Mouse (Mus musculus) midbrain, embryonic 12.5 days (tissue): Measurements from ENCODE around the gene Gm20075. TPM values are rescaled to one million over a fixed set of nuclear protein-coding genes. Genes with fewer than 3 reads are reported as not detected.

Experiments
- ATAC-seq: fragments of 200-750 bp; cut with Nextera tagmentation; 2 replicates; pipeline ENCODE4 v1.8.0; 2017; ENCODE audit warnings: low read depth, moderate TSS enrichment, moderate library complexity; ENCODE audit not compliant: low FRiP score
- H3K27ac ChIP-seq: fragments of 300-500 bp; sonication (generic); replicated peaks from 2 replicates; pipeline ENCODE4 v1.5.1; 2016; ENCODE audit warnings: mild to moderate bottlenecking
- H3K27me3 ChIP-seq: fragments of 300-500 bp; sonication (generic); 2 replicates; pipeline ENCODE4 v1.6.1; 2016; ENCODE audit warnings: mild to moderate bottlenecking
- H3K36me3 ChIP-seq: fragments of 300-500 bp; sonication (generic); 2 replicates; pipeline ENCODE4 v1.6.1; 2016
- H3K4me1 ChIP-seq: fragments of 300-500 bp; sonication (generic); 2 replicates; pipeline ENCODE4 v1.6.1; 2016
- H3K4me2 ChIP-seq: fragments of 300-500 bp; sonication (generic); replicated peaks from 2 replicates; pipeline ENCODE4 v1.6.1; 2016; ENCODE audit warnings: mild to moderate bottlenecking, moderate library complexity
- H3K4me3 ChIP-seq: fragments of 300-500 bp; sonication (generic); 2 replicates; pipeline ENCODE4 v1.5.1; 2016; ENCODE audit warnings: mild to moderate bottlenecking
- H3K9ac ChIP-seq: fragments of 300-500 bp; sonication (generic); replicated peaks from 2 replicates; pipeline ENCODE4 v1.6.1; 2016; ENCODE audit warnings: mild to moderate bottlenecking, moderate library complexity
- H3K9me3 ChIP-seq: fragments of 300-500 bp; sonication (generic); 2 replicates; pipeline ENCODE4 v1.6.1; 2016; ENCODE audit warnings: mild to moderate bottlenecking
- WGBS: fragments of 180-500 bp; shearing (Covaris S2); methylation state at CpG from one replicate; pipeline ENCODE4 v1.1.7; 2016; 5-methylcytosine and 5-hydroxymethylcytosine counted together
- polyA plus RNA-seq: library from polyadenylated mRNA; unstranded; fragments of >200 nt; fragmentation: Nextera tagmentation; extraction: Ambion mirVana; gene quantifications from 2 replicates; pipeline ENCODE4 v1.2.1, GENCODE M21; 2016

The Gm20075 gene
- polyA plus RNA-seq, 1 experiment from 2014 or later: 39.0 TPM

- Histone ChIP-seq H3K9me3 (no peaks in the 10 kb centered on the region), H3K36me3 (no peaks in the 10 kb centered on the region), H3K4me3 (no peak overlapping the region), H3K9ac (no peak overlapping the region), H3K4me2 (no peak overlapping the region), H3K27ac (no peak overlapping the region), H3K4me1 (no peaks in the 10 kb centered on the region), H3K27me3 (no peaks in the 10 kb centered on the region)
- WGBS: 85% methylated on average over 11 of the region's 11 CpGs
- ATAC-seq: no peak
Observed at GRCm38 (mm10) chr13:96040275-96041042, 40.7 kb downstream of the Gm20075 start.

- Histone ChIP-seq H3K4me3 (no peak overlapping the region), H3K4me2 (no peak overlapping the region), H3K9me3 (no peaks in the 10 kb centered on the region), H3K36me3 (no peaks in the 10 kb centered on the region), H3K9ac (no peak overlapping the region), H3K4me1 (no peaks in the 10 kb centered on the region), H3K27me3 (no peaks in the 10 kb centered on the region), H3K27ac (no peak overlapping the region)
- WGBS: 70% methylated on average over 1 of the region's 1 CpGs
- ATAC-seq: no peak
Observed at GRCm38 (mm10) chr13:96039536-96039935, 41.6 kb downstream of the Gm20075 start.

DNA sequence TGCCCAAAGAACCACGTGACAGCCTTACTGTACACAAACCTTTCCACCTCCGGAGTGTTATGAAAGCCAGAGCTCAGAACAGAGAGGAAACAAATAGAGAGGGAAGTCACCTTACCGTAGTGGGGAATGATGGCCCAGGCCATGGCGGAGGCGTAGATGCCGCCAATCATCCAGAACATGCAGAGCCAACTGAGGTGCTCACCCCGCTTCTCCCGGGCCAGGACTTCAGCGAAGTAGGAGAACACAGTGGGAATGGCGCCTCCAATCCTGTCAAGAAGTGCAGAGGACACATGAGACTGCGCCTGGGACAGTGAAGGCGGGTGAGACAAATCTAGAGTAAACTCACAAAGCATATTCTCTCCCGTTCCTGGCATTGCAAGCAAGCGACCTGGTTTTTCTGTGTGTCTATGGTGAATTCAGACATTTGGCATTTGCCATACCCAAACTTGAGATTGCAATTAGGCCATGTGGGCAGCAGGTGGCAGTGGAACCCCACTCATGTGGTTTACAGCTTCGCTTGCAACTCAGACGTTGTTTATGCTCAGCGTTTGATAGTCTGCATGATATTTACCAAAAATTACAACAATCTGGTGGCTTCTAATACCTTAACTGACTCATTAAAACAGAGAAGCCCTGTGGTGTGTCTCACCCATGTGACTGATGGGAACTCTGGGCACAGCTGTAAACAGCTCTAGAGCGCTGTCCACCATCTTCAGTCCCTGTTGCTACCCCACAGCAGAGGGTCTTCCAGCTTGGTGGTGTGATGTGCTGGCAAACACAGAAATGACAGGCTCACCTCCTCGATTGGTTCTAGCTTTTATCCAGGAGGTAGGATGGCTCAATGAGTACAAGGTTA lies 50.6 kb downstream of the Gm20075 start:
- Histone ChIP-seq H3K36me3 (no peaks in the 10 kb centered on the region), H3K27me3 (no peaks in the 10 kb centered on the region), H3K4me1 (no peaks in the 10 kb centered on the region), H3K4me3 (no peak overlapping the region), H3K9ac (no peak overlapping the region), H3K9me3 (no peaks in the 10 kb centered on the region), H3K27ac (no peak overlapping the region), H3K4me2 (no peak overlapping the region)
- no peak for ATAC-seq
- 64% methylated on average over 19 of the region's 19 CpGs for WGBS

Other genes starting within 250 kb of the Gm20075 start
- gene Iqgap2, start 189.5 kb downstream of the Gm20075 start, polyA plus RNA-seq: 13.0 and 14.1 TPM in 2 replicates
- gene Gm17190, start 678 bp upstream of the Gm20075 start, polyA plus RNA-seq: not detected in 2 replicates
- 1.1 and 2.0 TPM in 2 replicates for gene Sv2c, start 51.2 kb upstream of the Gm20075 start, polyA plus RNA-seq